Mouse (Mus musculus): ENCODE results near the gene Mdfic. TPM values are rescaled to one million over a fixed set of nuclear protein-coding genes. Genes with fewer than 3 reads are reported as not detected.
A peak's percentile ranks its signal among the peaks of the same experiment; 100 is the strongest.

The Mdfic gene
- polyA plus RNA-seq, 1 experiment from 2014 or later: 2.7 TPM

DNA sequence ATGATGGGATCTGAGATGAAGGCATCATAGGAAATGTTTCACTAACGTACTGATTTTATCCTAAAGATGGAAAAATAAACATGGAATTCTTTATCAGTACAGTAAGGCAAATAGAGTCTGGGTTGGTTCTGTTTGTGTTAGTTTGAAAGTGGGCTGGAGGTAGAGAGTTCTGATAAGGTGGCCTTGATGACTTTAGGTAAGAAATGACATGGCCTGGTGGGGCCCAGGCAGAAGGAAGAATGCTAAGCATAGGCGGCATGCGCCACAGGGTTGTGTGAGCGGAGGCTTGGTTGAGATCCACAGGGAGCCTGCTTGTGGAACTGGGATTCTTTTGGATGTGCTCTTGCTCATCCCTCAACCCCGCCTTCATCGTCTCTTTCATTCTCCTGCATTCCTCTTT is 40.3 kb downstream of the Mdfic start:
- no peaks in the 10 kb centered on the region for H3K9me3 ChIP-seq (ENCODE audit: control insufficient read depth, low read length)
- no peak overlapping the region for H3K4me2 ChIP-seq
- H3K27ac ChIP-seq (ENCODE audit: low read depth, low read length): no peak overlapping the region
- DNase-seq (ENCODE audit: low spot score): no peak
- H3K9ac ChIP-seq (ENCODE audit: low read depth, low read length): no peak overlapping the region
- ATAC-seq (replicated peaks; ENCODE audit: low FRiP score): no peak
- H3K36me3 ChIP-seq (ENCODE audit: control insufficient read depth, insufficient read depth, low read length): no peaks in the 10 kb centered on the region
- WGBS: 78% methylated on average over 6 of the region's 6 CpGs
- no peaks in the 10 kb centered on the region for H3K27me3 ChIP-seq (replicated peaks; ENCODE audit: control insufficient read depth, insufficient read depth, low read length)
- H3K4me3 ChIP-seq (ENCODE audit: low read depth, low read length): no peak overlapping the region
- H3K4me1 ChIP-seq (replicated peaks; ENCODE audit: control insufficient read depth, insufficient read depth, low read length): no peaks in the 10 kb centered on the region

GRCm38 (mm10) chr6:15764039-15764438 is 43.6 kb downstream of the Mdfic start:
- H3K4me1 ChIP-seq (replicated peaks; ENCODE audit: control insufficient read depth, insufficient read depth, low read length): no peaks in the 10 kb centered on the region
- no peaks in the 10 kb centered on the region for H3K27me3 ChIP-seq (replicated peaks; ENCODE audit: control insufficient read depth, insufficient read depth, low read length)
- no peaks in the 10 kb centered on the region for H3K9me3 ChIP-seq (ENCODE audit: control insufficient read depth, low read length)
- no peak overlapping the region for H3K4me2 ChIP-seq
- DNase-seq (ENCODE audit: low spot score) (no peak), ATAC-seq (replicated peaks; ENCODE audit: low FRiP score) (no peak)
- WGBS: 68% methylated on average over 7 of the region's 7 CpGs
- H3K4me3 ChIP-seq (ENCODE audit: low read depth, low read length): no peak overlapping the region
- H3K27ac ChIP-seq (ENCODE audit: low read depth, low read length): no peak overlapping the region
- H3K9ac ChIP-seq (ENCODE audit: low read depth, low read length): no peak overlapping the region
- no peaks in the 10 kb centered on the region for H3K36me3 ChIP-seq (ENCODE audit: control insufficient read depth, insufficient read depth, low read length)

- no peak for DNase-seq (ENCODE audit: low spot score)
- Histone ChIP-seq H3K27ac (ENCODE audit: low read depth, low read length) (no peak overlapping the region), H3K4me2 (no peak overlapping the region), H3K4me1 (replicated peaks; ENCODE audit: control insufficient read depth, insufficient read depth, low read length) (no peaks in the 10 kb centered on the region), H3K27me3 (replicated peaks; ENCODE audit: control insufficient read depth, insufficient read depth, low read length) (no peaks in the 10 kb centered on the region), H3K9ac (ENCODE audit: low read depth, low read length) (no peak overlapping the region), H3K4me3 (ENCODE audit: low read depth, low read length) (no peak overlapping the region), H3K9me3 (ENCODE audit: control insufficient read depth, low read length) (no peaks in the 10 kb centered on the region), H3K36me3 (ENCODE audit: control insufficient read depth, insufficient read depth, low read length) (no peaks in the 10 kb centered on the region; the same call in 1 of the 2 replicates)
- WGBS: 94% methylated on average over 6 of the region's 6 CpGs
- ATAC-seq (replicated peaks; ENCODE audit: low FRiP score): no peak
These were observed 47.0 kb downstream of the Mdfic start for GRCm38 (mm10) chr6:15767460-15767859.

- H3K9me3 ChIP-seq (ENCODE audit: control insufficient read depth, low read length): no peaks in the 10 kb centered on the region
- H3K36me3 ChIP-seq (ENCODE audit: control insufficient read depth, insufficient read depth, low read length): no peaks in the 10 kb centered on the region; the same call in 1 of the 2 replicates
- H3K4me2 ChIP-seq: no peak overlapping the region
- H3K4me1 ChIP-seq (replicated peaks; ENCODE audit: control insufficient read depth, insufficient read depth, low read length): no peaks in the 10 kb centered on the region
- H3K4me3 ChIP-seq (ENCODE audit: low read depth, low read length): no peak overlapping the region
- 49% methylated on average over 8 of the region's 8 CpGs for WGBS
- no peaks in the 10 kb centered on the region for H3K27me3 ChIP-seq (replicated peaks; ENCODE audit: control insufficient read depth, insufficient read depth, low read length)
- no peak overlapping the region for H3K27ac ChIP-seq (ENCODE audit: low read depth, low read length)
- DNase-seq (ENCODE audit: low spot score): no peak
- H3K9ac ChIP-seq (ENCODE audit: low read depth, low read length): no peak overlapping the region
- no peak for ATAC-seq (replicated peaks; ENCODE audit: low FRiP score)
These were observed 49.7 kb downstream of the Mdfic start for GRCm38 (mm10) chr6:15770128-15770527.

DNA sequence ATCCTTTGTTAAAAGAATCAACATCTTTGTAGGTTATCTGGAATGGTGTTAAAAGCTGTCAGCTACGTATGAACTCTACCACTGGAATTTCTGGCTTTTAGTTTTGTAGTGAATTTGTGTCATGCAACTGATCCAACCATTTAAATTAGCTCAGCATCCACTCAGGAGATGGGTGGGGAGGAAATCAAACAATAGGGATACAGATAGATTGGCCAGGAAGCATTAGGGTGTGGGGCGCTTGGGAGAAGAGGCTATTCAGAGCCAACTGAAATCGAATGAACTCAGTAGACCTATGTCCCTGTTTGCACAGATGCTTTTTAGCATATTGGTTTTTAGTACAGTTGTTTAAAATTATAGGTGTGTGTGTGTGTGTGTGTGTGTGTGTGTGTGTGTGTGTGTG is 56.6 kb downstream of the Mdfic start:
- WGBS: 73% methylated on average over 3 of the region's 3 CpGs
- DNase-seq (ENCODE audit: low spot score): no peak
- no peak for ATAC-seq (replicated peaks; ENCODE audit: low FRiP score)
- no peaks in the 10 kb centered on the region for H3K36me3 ChIP-seq (ENCODE audit: control insufficient read depth, insufficient read depth, low read length)
- no peak overlapping the region for H3K4me3 ChIP-seq (ENCODE audit: low read depth, low read length)
- no peaks in the 10 kb centered on the region for H3K9me3 ChIP-seq (ENCODE audit: control insufficient read depth, low read length)
- H3K27ac ChIP-seq (ENCODE audit: low read depth, low read length): no peak overlapping the region
- no peaks in the 10 kb centered on the region for H3K27me3 ChIP-seq (replicated peaks; ENCODE audit: control insufficient read depth, insufficient read depth, low read length)
- H3K4me2 ChIP-seq: no peak overlapping the region
- no peaks in the 10 kb centered on the region for H3K4me1 ChIP-seq (replicated peaks; ENCODE audit: control insufficient read depth, insufficient read depth, low read length)
- no peak overlapping the region for H3K9ac ChIP-seq (ENCODE audit: low read depth, low read length)

DNA sequence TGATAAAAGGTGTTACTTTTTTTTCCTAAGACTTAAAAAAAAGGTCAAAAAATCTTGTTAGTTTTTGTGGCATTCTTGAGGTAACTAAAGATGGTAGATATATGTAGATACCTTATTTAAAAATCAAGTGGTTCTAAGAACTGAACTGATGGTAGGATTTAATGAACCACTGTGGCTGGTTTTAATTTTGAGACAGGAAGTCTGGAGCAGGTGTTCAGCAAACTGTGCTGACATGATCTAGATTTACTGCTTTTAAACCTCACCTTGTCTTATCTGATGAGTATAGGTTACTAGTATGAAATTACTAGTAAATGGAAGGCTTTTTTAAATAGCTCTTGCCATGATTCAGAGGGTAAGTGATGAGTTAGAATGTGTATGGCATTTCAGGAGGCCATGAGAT is 59.7 kb downstream of the Mdfic start:
- ATAC-seq (replicated peaks; ENCODE audit: low FRiP score): no peak
- H3K9me3 ChIP-seq (ENCODE audit: control insufficient read depth, low read length): no peaks in the 10 kb centered on the region
- H3K27me3 ChIP-seq (replicated peaks; ENCODE audit: control insufficient read depth, insufficient read depth, low read length): no peaks in the 10 kb centered on the region
- no peak overlapping the region for H3K9ac ChIP-seq (ENCODE audit: low read depth, low read length)
- no peaks in the 10 kb centered on the region for H3K36me3 ChIP-seq (ENCODE audit: control insufficient read depth, insufficient read depth, low read length)
- H3K4me2 ChIP-seq: no peak overlapping the region
- H3K27ac ChIP-seq (ENCODE audit: low read depth, low read length): no peak overlapping the region
- no peak for DNase-seq (ENCODE audit: low spot score)
- no peak overlapping the region for H3K4me3 ChIP-seq (ENCODE audit: low read depth, low read length)
- no peaks in the 10 kb centered on the region for H3K4me1 ChIP-seq (replicated peaks; ENCODE audit: control insufficient read depth, insufficient read depth, low read length)

GRCm38 (mm10) chr6:15780688-15781087 is 60.2 kb downstream of the Mdfic start:
- no peaks in the 10 kb centered on the region for H3K9me3 ChIP-seq (ENCODE audit: control insufficient read depth, low read length)
- no peak overlapping the region for H3K27ac ChIP-seq (ENCODE audit: low read depth, low read length)
- DNase-seq (ENCODE audit: low spot score) (no peak), ATAC-seq (replicated peaks; ENCODE audit: low FRiP score) (no peak)
- WGBS: 79% methylated on average over 2 of the region's 2 CpGs
- no peak overlapping the region for H3K4me2 ChIP-seq
- H3K27me3 ChIP-seq (replicated peaks; ENCODE audit: control insufficient read depth, insufficient read depth, low read length): no peaks in the 10 kb centered on the region
- no peak overlapping the region for H3K4me3 ChIP-seq (ENCODE audit: low read depth, low read length)
- H3K36me3 ChIP-seq (ENCODE audit: control insufficient read depth, insufficient read depth, low read length): no peaks in the 10 kb centered on the region
- no peak overlapping the region for H3K9ac ChIP-seq (ENCODE audit: low read depth, low read length)
- no peaks in the 10 kb centered on the region for H3K4me1 ChIP-seq (replicated peaks; ENCODE audit: control insufficient read depth, insufficient read depth, low read length)

GRCm38 (mm10) chr6:15789523-15790500 is 69.4 kb downstream of the Mdfic start:
- DNase-seq (ENCODE audit: low spot score) (no peak), ATAC-seq (replicated peaks; ENCODE audit: low FRiP score) (peak; percentile 62; the same call in 1 of the 2 replicates)
- Histone ChIP-seq H3K27ac (ENCODE audit: low read depth, low read length) (no peak overlapping the region), H3K4me3 (ENCODE audit: low read depth, low read length) (no peak overlapping the region), H3K9me3 (ENCODE audit: control insufficient read depth, low read length) (no peaks in the 10 kb centered on the region), H3K27me3 (replicated peaks; ENCODE audit: control insufficient read depth, insufficient read depth, low read length) (no peaks in the 10 kb centered on the region), H3K4me1 (replicated peaks; ENCODE audit: control insufficient read depth, insufficient read depth, low read length) (no peaks in the 10 kb centered on the region), H3K36me3 (ENCODE audit: control insufficient read depth, insufficient read depth, low read length) (no peaks in the 10 kb centered on the region), H3K4me2 (no peak overlapping the region), H3K9ac (ENCODE audit: low read depth, low read length) (no peak overlapping the region)
- 42% methylated on average over 16 of the region's 16 CpGs for WGBS

All from liver, embryonic 11.5 days (tissue).